Mouse (Mus musculus) cerebellum, adult 9-10 months (tissue): ENCODE measurements around the gene Capn12.

Source experiments
- DNase-seq: peaks from one replicate; pipeline ENCODE4 v3.0.0; 2022

Gene Capn12

GRCm38 (mm10) chr7:28881199-28881598 lies at the start of gene Capn12:
Gene Capn12 (plus strand): TSS chr7:28881422.
- no peak for DNase-seq

- DNase-seq, result no peak
Measured at GRCm38 (mm10) chr7:28832137-28832536, 49.1 kb upstream of the Capn12 start.

GRCm38 (mm10) chr7:28833723-28834347 lies 47.4 kb upstream of the Capn12 start, which contains the start of gene Lgals4:
Gene Lgals4 (plus strand): TSS chr7:28833854.
- DNase-seq, result no peak

GRCm38 (mm10) chr7:28836936-28837335 lies 44.3 kb upstream of the Capn12 start:
- DNase-seq, result no peak

- DNase-seq, result no peak
Measured at GRCm38 (mm10) chr7:28838331-28838730, 42.9 kb upstream of the Capn12 start.

- DNase-seq, result no peak
Measured at GRCm38 (mm10) chr7:28847273-28847672, 33.9 kb upstream of the Capn12 start.

- DNase-seq, result no peak
Measured at GRCm38 (mm10) chr7:28849700-28850236, 31.5 kb upstream of the Capn12 start.

GRCm38 (mm10) chr7:28850642-28851041 lies 30.6 kb upstream of the Capn12 start:
- no peak for DNase-seq

GRCm38 (mm10) chr7:28859953-28860352 lies 21.3 kb upstream of the Capn12 start:
- no peak for DNase-seq

- no peak for DNase-seq
Measured at GRCm38 (mm10) chr7:28860898-28861297, 20.3 kb upstream of the Capn12 start.

GRCm38 (mm10) chr7:28862817-28863499 lies 18.3 kb upstream of the Capn12 start:
- no peak for DNase-seq

- DNase-seq, result no peak
Measured at GRCm38 (mm10) chr7:28863540-28863939, 17.7 kb upstream of the Capn12 start, which contains the start of gene Lgals7. Gene Lgals7 (plus strand): TSS chr7:28863853.

GRCm38 (mm10) chr7:28864288-28864750 lies 16.9 kb upstream of the Capn12 start:
- no peak for DNase-seq

GRCm38 (mm10) chr7:28865481-28866300 lies 15.5 kb upstream of the Capn12 start:
- no peak for DNase-seq

- DNase-seq, result no peak
Measured at GRCm38 (mm10) chr7:28866769-28867507, 14.3 kb upstream of the Capn12 start.

- peak; percentile 69 for DNase-seq
Measured at GRCm38 (mm10) chr7:28867508-28868340, 13.5 kb upstream of the Capn12 start.

GRCm38 (mm10) chr7:28870901-28871664 lies 10.1 kb upstream of the Capn12 start:
- DNase-seq, result no peak

- DNase-seq, result no peak
Measured at GRCm38 (mm10) chr7:28874565-28874964, 6.7 kb upstream of the Capn12 start.

GRCm38 (mm10) chr7:28876099-28876498 lies 5.1 kb upstream of the Capn12 start:
- DNase-seq, result no peak

GRCm38 (mm10) chr7:28877155-28877554 lies 4.1 kb upstream of the Capn12 start:
- DNase-seq, result no peak

GRCm38 (mm10) chr7:28877856-28878255 lies 3.4 kb upstream of the Capn12 start:
- DNase-seq, result no peak
